Comparison of ENCODE assay signal across 8 mouse cellular contexts in genomic region chr10:39960441-39960822, GRCm38 (mm10). TPM values are rescaled to one million over a fixed set of nuclear protein-coding genes. Genes with fewer than 3 reads are reported as not detected.
DNase-seq lines count a peak whose midpoint lies in the region; ATAC-seq lines count a peak whose summit lies in the region.

No protein-coding gene starts in this region.

- H3K27me3 ChIP-seq in kidney, embryonic 15.5 days: no peaks in the 10 kb centered on the region
- H3K27me3 ChIP-seq in forebrain, embryonic 12.5 days: peaks cover 10% of the 10 kb centered on the region
- no peaks in the 10 kb centered on the region for H3K27me3 ChIP-seq in limb, embryonic 11.5 days (ENCODE audit: control insufficient read depth, insufficient read depth, low read length)
- H3K27me3 ChIP-seq in neural tube, embryonic 13.5 days: peaks cover 6% of the 10 kb centered on the region; the same call in 1 of the 2 replicates

- no peak for DNase-seq in kidney, adult 9 months
- no peak for DNase-seq in limb, embryonic 11.5 days (ENCODE audit: low spot score)
- no peak for DNase-seq in urinary bladder, postnatal 25 days (ENCODE audit: low spot score)
- DNase-seq in kidney, postnatal 25 days: no peak
- no peak for DNase-seq in thymus, postnatal 25 days

- no peaks in the 10 kb centered on the region for H3K36me3 ChIP-seq in kidney, embryonic 15.5 days
- H3K36me3 ChIP-seq in forebrain, embryonic 12.5 days (replicated peaks): no peaks in the 10 kb centered on the region
- no peaks in the 10 kb centered on the region for H3K36me3 ChIP-seq in limb, embryonic 11.5 days (ENCODE audit: control insufficient read depth, insufficient read depth, low read length)
- H3K36me3 ChIP-seq in neural tube, embryonic 13.5 days: no peaks in the 10 kb centered on the region

- 41% methylated on average over 11 of the region's 11 CpGs for WGBS in kidney, embryonic 15.5 days
- 45% methylated on average over 11 of the region's 11 CpGs for WGBS in forebrain, embryonic 12.5 days
- WGBS in limb, embryonic 11.5 days: 47% methylated on average over 11 of the region's 11 CpGs
- WGBS in neural tube, embryonic 13.5 days: 45% methylated on average over 11 of the region's 11 CpGs

- no peak overlapping the region for H3K9ac ChIP-seq in kidney, embryonic 15.5 days
- H3K9ac ChIP-seq in forebrain, embryonic 12.5 days: no peak overlapping the region
- no peak overlapping the region for H3K9ac ChIP-seq in limb, embryonic 11.5 days (ENCODE audit: low read length)
- no peak overlapping the region for H3K9ac ChIP-seq in neural tube, embryonic 13.5 days

- ATAC-seq in kidney, embryonic 15.5 days (replicated peaks; ENCODE audit: low FRiP score): peak; percentile 23
- ATAC-seq in forebrain, embryonic 12.5 days (ENCODE audit: low FRiP score): peak; percentile 49
- ATAC-seq in limb, embryonic 11.5 days (ENCODE audit: insufficient number of reproducible peaks, low FRiP score, low TSS enrichment, low read depth): no peak
- ATAC-seq in neural tube, embryonic 13.5 days (ENCODE audit: low read depth): peak; percentile 57

- H3K27ac ChIP-seq in kidney, embryonic 15.5 days: no peak overlapping the region
- H3K27ac ChIP-seq in forebrain, embryonic 12.5 days: no peak overlapping the region
- H3K27ac ChIP-seq in limb, embryonic 11.5 days (replicated peaks; ENCODE audit: low read depth, low read length): no peak overlapping the region
- no peak overlapping the region for H3K27ac ChIP-seq in neural tube, embryonic 13.5 days (replicated peaks)

- peak overlapping the region; percentile 60 for H3K4me3 ChIP-seq in kidney, embryonic 15.5 days (replicated peaks)
- peak overlapping the region; percentile 54; the same call in 1 of the 2 replicates for H3K4me3 ChIP-seq in forebrain, embryonic 12.5 days (replicated peaks)
- peak overlapping the region; percentile 51; the same call in 1 of the 2 replicates for H3K4me3 ChIP-seq in limb, embryonic 11.5 days (ENCODE audit: low read depth, low read length)
- H3K4me3 ChIP-seq in neural tube, embryonic 13.5 days: peak overlapping the region; percentile 51; the same call in 1 of the 2 replicates

- H3K9me3 ChIP-seq in kidney, embryonic 15.5 days (replicated peaks): no peaks in the 10 kb centered on the region
- no peaks in the 10 kb centered on the region for H3K9me3 ChIP-seq in forebrain, embryonic 12.5 days
- no peaks in the 10 kb centered on the region for H3K9me3 ChIP-seq in limb, embryonic 11.5 days (ENCODE audit: control insufficient read depth, low read length)
- no peaks in the 10 kb centered on the region for H3K9me3 ChIP-seq in neural tube, embryonic 13.5 days

- H3K4me1 ChIP-seq in kidney, embryonic 15.5 days: peaks cover 11% of the 10 kb centered on the region
- H3K4me1 ChIP-seq in forebrain, embryonic 12.5 days: peaks cover 11% of the 10 kb centered on the region; the same call in 1 of the 2 replicates
- no peaks in the 10 kb centered on the region for H3K4me1 ChIP-seq in limb, embryonic 11.5 days (ENCODE audit: control insufficient read depth, insufficient read depth, low read length)
- peaks cover 7% of the 10 kb centered on the region; the same call in 1 of the 2 replicates for H3K4me1 ChIP-seq in neural tube, embryonic 13.5 days (replicated peaks)

- H3K4me2 ChIP-seq in kidney, embryonic 15.5 days: peak overlapping the region; percentile 95
- peak overlapping the region; percentile 96 for H3K4me2 ChIP-seq in forebrain, embryonic 12.5 days
- H3K4me2 ChIP-seq in limb, embryonic 11.5 days (ENCODE audit: low read depth, severe bottlenecking): no peak overlapping the region; the same call in 1 of the 2 replicates
- peak overlapping the region; percentile 83 for H3K4me2 ChIP-seq in neural tube, embryonic 13.5 days

RNA-seq across cellular contexts. Expression of gene Mfsd4b3, which starts 0.5 kb away (rescaled TPM):
- polyA plus RNA-seq in kidney, embryonic 15.5 days (2015; fragmentation: Nextera tagmentation; extraction: Ambion mirVana): 1.5 and 1.9 TPM in 2 replicates
- not detected in 2 replicates for polyA plus RNA-seq in forebrain, embryonic 12.5 days (2016; fragmentation: Nextera tagmentation; extraction: Ambion mirVana)
- 0.21 and 0.30 TPM in 2 replicates for polyA plus RNA-seq in limb, embryonic 11.5 days (2014; fragmentation: Nextera tagmentation; extraction: Ambion mirVana)
- 0.21 TPM in 1 of 2 replicates, not detected in the other for polyA plus RNA-seq in neural tube, embryonic 13.5 days (2015; fragmentation: Nextera tagmentation; extraction: Ambion mirVana)

RNA-seq across cellular contexts. Expression of gene Mfsd4b5, which starts 26.0 kb away (rescaled TPM):
- 3.3 and 4.1 TPM in 2 replicates for polyA plus RNA-seq in kidney, embryonic 15.5 days (2015; fragmentation: Nextera tagmentation; extraction: Ambion mirVana)
- polyA plus RNA-seq in forebrain, embryonic 12.5 days (2016; fragmentation: Nextera tagmentation; extraction: Ambion mirVana): not detected in 2 replicates
- 0.08 and 0.09 TPM in 2 replicates for polyA plus RNA-seq in limb, embryonic 11.5 days (2014; fragmentation: Nextera tagmentation; extraction: Ambion mirVana)
- polyA plus RNA-seq in neural tube, embryonic 13.5 days (2015; fragmentation: Nextera tagmentation; extraction: Ambion mirVana): not detected in 2 replicates

RNA-seq across cellular contexts. Expression of gene Mfsd4b2, which starts 33.7 kb away (rescaled TPM):
- polyA plus RNA-seq in kidney, embryonic 15.5 days (2015; fragmentation: Nextera tagmentation; extraction: Ambion mirVana): not detected in 2 replicates
- polyA plus RNA-seq in forebrain, embryonic 12.5 days (2016; fragmentation: Nextera tagmentation; extraction: Ambion mirVana): not detected in 2 replicates
- not detected in 2 replicates for polyA plus RNA-seq in limb, embryonic 11.5 days (2014; fragmentation: Nextera tagmentation; extraction: Ambion mirVana)
- polyA plus RNA-seq in neural tube, embryonic 13.5 days (2015; fragmentation: Nextera tagmentation; extraction: Ambion mirVana): not detected in 2 replicates
